Mouse (Mus musculus): Measurements from ENCODE around the gene Lingo3.

DNA sequence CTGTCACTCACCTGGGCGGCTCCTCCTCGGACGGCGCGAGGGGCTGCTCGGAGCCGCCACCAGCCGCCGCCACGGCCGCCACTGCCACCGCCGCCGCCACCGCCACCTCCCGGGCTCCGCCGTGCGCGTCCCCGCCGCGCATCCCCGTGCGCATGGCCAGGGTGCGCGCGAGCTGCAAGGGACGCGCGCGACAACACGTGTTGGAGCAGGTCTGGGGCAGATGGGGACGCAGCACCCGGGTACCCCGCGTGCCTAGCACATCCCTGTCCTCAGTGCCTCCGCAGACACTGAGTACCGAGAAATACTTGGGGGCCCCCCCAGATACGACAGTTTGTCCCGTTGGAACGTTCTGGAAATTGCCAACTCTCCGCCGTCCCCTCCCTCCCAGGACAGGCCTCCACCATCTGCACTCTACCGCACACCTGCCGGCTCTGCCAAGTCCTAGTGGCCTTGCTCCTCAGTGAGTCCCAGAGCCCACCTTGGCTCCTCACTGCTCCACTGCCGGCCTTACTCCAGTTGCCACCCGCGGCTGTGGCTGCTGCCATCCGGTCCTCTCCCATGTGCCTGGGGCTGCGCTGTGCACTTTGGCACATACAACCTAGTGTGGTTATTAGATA lies at the start of gene Lingo3:
- TF ChIP-seq CTCF (IDR thresholded peaks at IDR 0.05; ENCODE audit: borderline replicate concordance, insufficient read depth, low read length) (no peak), POLR2A (IDR thresholded peaks at IDR 0.05; ENCODE audit: low read depth, low read length) (no peak)
